In the genomic region with DNA sequence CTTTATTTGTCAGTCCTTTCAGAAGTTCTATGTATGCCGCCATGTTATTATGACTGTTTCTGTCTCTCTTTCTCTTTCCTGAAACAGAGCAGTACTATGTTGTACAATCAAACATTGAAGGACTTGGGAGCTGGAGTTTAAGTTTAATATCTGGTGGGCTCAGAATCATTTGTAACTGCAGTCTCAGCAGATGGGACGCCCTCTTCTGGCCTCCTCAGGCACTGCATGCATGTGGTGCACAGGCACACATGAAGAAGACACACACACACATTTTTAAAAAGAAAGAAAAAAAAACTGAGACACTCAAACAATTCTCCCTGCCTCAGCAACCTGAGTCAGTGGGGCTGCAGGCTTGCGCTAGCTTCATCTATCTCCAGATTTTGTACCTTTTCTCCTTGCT, we compare ENCODE assay signal across 32 mouse cellular contexts. TPM values are rescaled to one million over a fixed set of nuclear protein-coding genes. Genes with fewer than 3 reads are reported as not detected.
DNase-seq lines count a peak whose midpoint lies in the region; ATAC-seq and TF ChIP-seq lines count a peak whose summit lies in the region.
"Had no signal": no experiment of that assay in that cellular context is flagged by ENCODE, and none has a peak within 500 bp of the region (broad histone marks: within the 10 kb centered on the region; RNA-seq: fewer than 3 reads in every experiment).

No protein-coding gene starts in this region.

- TF ChIP-seq POLR2A in ES-Bruce4 (IDR thresholded peaks at IDR 0.05; ENCODE audit: insufficient read depth, low read length) (no peak), MEL (IDR thresholded peaks at IDR 0.05; ENCODE audit: control insufficient read depth in 1 of 2, insufficient read depth in 1 of 2, low read depth in 1 of 2, low read length in 2 of 2, poor library complexity in 1 of 2) (no peak)

- no peak for TF ChIP-seq EP300 in liver, postnatal 0 days (IDR thresholded peaks at IDR 0.05; ENCODE audit: low read depth)
- TF ChIP-seq EP300 in ES-Bruce4 (IDR thresholded peaks at IDR 0.05; ENCODE audit: insufficient read depth, low read depth, low read length), result no peak
- no peak for TF ChIP-seq EP300 in MEL (IDR thresholded peaks at IDR 0.05; ENCODE audit: low read depth in 1 of 2, low read length in 2 of 2)

- intact Hi-C loops in left cerebral cortex, postnatal 10 days (cut with DNase I), result loop anchor here (10.0 kb wide), 1 partner anchor 444 kb away; no protein-coding TSS in a partner anchor

- DNase-seq in liver, postnatal 0 days, result no peak
- no peak for DNase-seq in liver
- no peak for DNase-seq in MEL (ENCODE audit: low read depth, low spot score)
- DNase-seq in left cerebral cortex, postnatal 10 days (ENCODE audit: extremely low spot score in 1 of 2, low spot score in 2 of 2), result no peak
- DNase-seq: adrenal gland, postnatal 10 days; cerebellum, adult 11 months; cerebellum, adult 9-10 months; cerebellum, postnatal 36 days; gastrocnemius, postnatal 25 days; heart, adult 11 months; heart, postnatal 4 days; kidney, adult 8-10 months; kidney, postnatal 4 days; lung, postnatal 14 days; right cerebral cortex, adult 18-20 months; spleen, adult 18-20 months had no signal

- H3K4me1 ChIP-seq in intestine, postnatal 0 days (replicated peaks; ENCODE audit: control insufficient read depth, insufficient read depth, low read length), result no peaks in the 10 kb centered on the region
- H3K4me1 ChIP-seq in intestine, embryonic 15.5 days (replicated peaks), result no peaks in the 10 kb centered on the region
- H3K4me1 ChIP-seq in liver, postnatal 0 days (ENCODE audit: insufficient read depth), result peaks cover 11% of the 10 kb centered on the region
- H3K4me1 ChIP-seq in ES-Bruce4 (ENCODE audit: control insufficient read depth, insufficient read depth, low read length), result peaks cover 1% of the 10 kb centered on the region
- H3K4me1 ChIP-seq in MEL (ENCODE audit: control insufficient read depth in 1 of 2, insufficient read depth in 2 of 2, low read length in 2 of 2), result peaks cover 2 to 8% of the 10 kb centered on the region in 2 experiments; a peak in 3 of 4 replicates
- H3K4me1 ChIP-seq: forebrain, embryonic 13.5 days; hindbrain, embryonic 13.5 days; limb, embryonic 13.5 days; midbrain, embryonic 10.5 days; midbrain, embryonic 15.5 days had no signal

- no peaks in the 10 kb centered on the region for H3K27me3 ChIP-seq in intestine, postnatal 0 days (replicated peaks; ENCODE audit: control insufficient read depth, insufficient read depth, low read length)
- H3K27me3 ChIP-seq in intestine, embryonic 15.5 days (replicated peaks), result no peaks in the 10 kb centered on the region
- no peaks in the 10 kb centered on the region for H3K27me3 ChIP-seq in liver, postnatal 0 days (ENCODE audit: insufficient read depth, low read length)
- H3K27me3 ChIP-seq in ES-Bruce4 (ENCODE audit: control insufficient read depth, insufficient read depth, low read length, poor library complexity, severe bottlenecking), result no peaks in the 10 kb centered on the region
- no peaks in the 10 kb centered on the region for H3K27me3 ChIP-seq in MEL (ENCODE audit: control insufficient read depth in 1 of 2, insufficient read depth in 2 of 2, low read length in 2 of 2)
- H3K27me3 ChIP-seq: forebrain, embryonic 13.5 days; hindbrain, embryonic 13.5 days; limb, embryonic 13.5 days; midbrain, embryonic 15.5 days had no signal

- no peak overlapping the region for H3K4me2 ChIP-seq in intestine, postnatal 0 days (replicated peaks; ENCODE audit: low read depth)
- H3K4me2 ChIP-seq in intestine, embryonic 15.5 days (replicated peaks), result no peak overlapping the region
- no peak overlapping the region for H3K4me2 ChIP-seq in liver, postnatal 0 days (ENCODE audit: low read depth, low read length)
- H3K4me2 ChIP-seq: forebrain, embryonic 13.5 days; heart, embryonic 11.5 days; hindbrain, embryonic 13.5 days; limb, embryonic 13.5 days; midbrain, embryonic 15.5 days had no signal

- no peaks in the 10 kb centered on the region for H3K36me3 ChIP-seq in intestine, postnatal 0 days (ENCODE audit: control insufficient read depth, insufficient read depth)
- no peaks in the 10 kb centered on the region for H3K36me3 ChIP-seq in intestine, embryonic 15.5 days
- H3K36me3 ChIP-seq in liver, postnatal 0 days (replicated peaks; ENCODE audit: insufficient read depth, low read length), result no peaks in the 10 kb centered on the region
- no peaks in the 10 kb centered on the region for H3K36me3 ChIP-seq in ES-Bruce4 (ENCODE audit: control insufficient read depth, insufficient read depth, low read length, poor library complexity, severe bottlenecking)
- peaks cover 0 to 4% of the 10 kb centered on the region in 2 experiments; a peak in 1 of 4 replicates for H3K36me3 ChIP-seq in MEL (ENCODE audit: control insufficient read depth in 1 of 2, insufficient read depth in 2 of 2, low read length in 2 of 2)
- H3K36me3 ChIP-seq: hindbrain, embryonic 13.5 days; limb, embryonic 13.5 days; midbrain, embryonic 10.5 days; midbrain, embryonic 15.5 days had no signal

- H3K27ac ChIP-seq in intestine, postnatal 0 days (ENCODE audit: low read depth, low read length), result no peak overlapping the region
- H3K27ac ChIP-seq in intestine, embryonic 15.5 days, result no peak overlapping the region
- no peak overlapping the region for H3K27ac ChIP-seq in liver, postnatal 0 days (ENCODE audit: low read depth)
- H3K27ac ChIP-seq in ES-Bruce4 (ENCODE audit: insufficient read depth, low read length) (no peak overlapping the region), MEL (ENCODE audit: control insufficient read depth, low read depth, low read length) (no peak overlapping the region)
- H3K27ac ChIP-seq: forebrain, embryonic 13.5 days; hindbrain, embryonic 13.5 days; kidney, postnatal 0 days; limb, embryonic 13.5 days; midbrain, embryonic 10.5 days; midbrain, embryonic 15.5 days had no signal

- no peak for ATAC-seq in intestine, postnatal 0 days
- ATAC-seq in intestine, embryonic 15.5 days, result no peak
- ATAC-seq in liver, postnatal 0 days, result no peak
- ATAC-seq in monocyte, adult 5-6 weeks (replicated peaks; ENCODE audit: insufficient number of reproducible peaks, low FRiP score, low TSS enrichment, poor library complexity, severe bottlenecking), result no peak
- ATAC-seq: CD4-positive, CD25-positive, alpha-beta regulatory T cell, adult 4 months; forebrain, embryonic 13.5 days; inflammation-experienced regulatory T-cells, adult 6 months; midbrain, embryonic 15.5 days had no signal

- no peak overlapping the region for H3K4me3 ChIP-seq in intestine, postnatal 0 days (ENCODE audit: low read depth, low read length)
- H3K4me3 ChIP-seq in intestine, embryonic 15.5 days (replicated peaks), result no peak overlapping the region
- no peak overlapping the region for H3K4me3 ChIP-seq in liver, postnatal 0 days (ENCODE audit: low read depth, low read length)
- H3K4me3 ChIP-seq in ES-Bruce4 (ENCODE audit: low read depth, low read length), result no peak overlapping the region
- no peak overlapping the region for H3K4me3 ChIP-seq in MEL (ENCODE audit: control insufficient read depth in 1 of 2, insufficient read depth in 1 of 2, low read depth in 2 of 2, low read length in 2 of 2)
- H3K4me3 ChIP-seq: forebrain, embryonic 13.5 days; hindbrain, embryonic 13.5 days; limb, embryonic 13.5 days; midbrain, embryonic 10.5 days; midbrain, embryonic 15.5 days had no signal

- no peaks in the 10 kb centered on the region for H3K79me2 ChIP-seq in MEL (ENCODE audit: control insufficient read depth, insufficient read depth, low read length, poor library complexity)

- H3K9ac ChIP-seq in intestine, postnatal 0 days (ENCODE audit: low read depth, low read length), result no peak overlapping the region
- no peak overlapping the region for H3K9ac ChIP-seq in intestine, embryonic 15.5 days
- no peak overlapping the region for H3K9ac ChIP-seq in liver, postnatal 0 days (replicated peaks)
- H3K9ac ChIP-seq in ES-Bruce4 (ENCODE audit: low read depth, poor library complexity, severe bottlenecking) (no peak overlapping the region), MEL (ENCODE audit: control insufficient read depth, low read depth, low read length, poor library complexity, severe bottlenecking) (no peak overlapping the region)
- H3K9ac ChIP-seq: forebrain, embryonic 13.5 days; hindbrain, embryonic 13.5 days; limb, embryonic 13.5 days; midbrain, embryonic 15.5 days had no signal

- TF ChIP-seq CTCF in intestine, postnatal 0 days (IDR thresholded peaks at IDR 0.05; ENCODE audit: low read depth), result peak; percentile 24; the same call in 1 of the 2 replicates
- peak; percentile 28 for TF ChIP-seq CTCF in liver, postnatal 0 days (IDR thresholded peaks at IDR 0.05; ENCODE audit: low read depth)
- TF ChIP-seq CTCF in ES-Bruce4 (IDR thresholded peaks at IDR 0.05; ENCODE audit: low read depth, low read length), result peak; percentile 26
- peak; percentile 19 to 40 (median 30); a peak in 5 of 6 replicates for TF ChIP-seq CTCF in MEL (IDR thresholded peaks at IDR 0.05 in 2 of 3, conservative IDR thresholded peaks at IDR 0.05 in 1 of 3; ENCODE audit: control insufficient read depth in 1 of 3, insufficient read depth in 1 of 3, low read depth in 2 of 3, low read length in 3 of 3, poor library complexity in 1 of 3, severe bottlenecking in 1 of 3)

- H3K9me3 ChIP-seq in intestine, postnatal 0 days (ENCODE audit: control insufficient read depth), result no peaks in the 10 kb centered on the region
- no peaks in the 10 kb centered on the region for H3K9me3 ChIP-seq in intestine, embryonic 15.5 days
- H3K9me3 ChIP-seq in liver, postnatal 0 days (ENCODE audit: low read length), result 0 out of 2 replicates have a peak, but pooled peaks cover 3% of the 10 kb centered on the region
- H3K9me3 ChIP-seq in ES-Bruce4 (replicated peaks; ENCODE audit: control insufficient read depth, insufficient read depth, low read length, poor library complexity, severe bottlenecking), result no peaks in the 10 kb centered on the region
- no peaks in the 10 kb centered on the region for H3K9me3 ChIP-seq in MEL (replicated peaks; ENCODE audit: insufficient read depth, low read length)
- H3K9me3 ChIP-seq: forebrain, embryonic 13.5 days; hindbrain, embryonic 13.5 days; limb, embryonic 13.5 days; midbrain, embryonic 10.5 days; midbrain, embryonic 15.5 days had no signal

- 79% methylated on average over 3 of the region's 3 CpGs for WGBS in intestine, postnatal 0 days
- WGBS in intestine, embryonic 15.5 days, result 76% methylated on average over 3 of the region's 3 CpGs
- WGBS in liver, postnatal 0 days (ENCODE audit: insufficient replicate concordance), result 84% methylated on average over 3 of the region's 3 CpGs

- no peak for TF ChIP-seq RAD21 in MEL (IDR thresholded peaks at IDR 0.05; ENCODE audit: low read depth, low read length)

RNA-seq across cellular contexts. Expression of a gene that starts 20.9 kb away (rescaled TPM):
- polyA plus RNA-seq in intestine, postnatal 0 days (2015; fragmentation: Nextera tagmentation; extraction: Ambion mirVana), result 22.3 and 23.0 TPM in 2 replicates
- polyA plus RNA-seq in intestine, embryonic 15.5 days (2015; fragmentation: Nextera tagmentation; extraction: Ambion mirVana), result 27.4 and 29.4 TPM in 2 replicates
- 5.3 and 5.4 TPM in 2 replicates for polyA plus RNA-seq in liver, postnatal 0 days (2015; fragmentation: Nextera tagmentation; extraction: Ambion mirVana)
- polyA plus RNA-seq in ES-Bruce4 (2011; ENCODE audit: insufficient read depth, insufficient read length, low read depth, missing spikeins), result 12.7 and 13.0 TPM in 2 replicates
- total RNA-seq in MEL (2012; rRNA removed), result 7.1 and 7.3 TPM in 2 replicates
- polyA plus RNA-seq in MEL (2012; ENCODE audit: insufficient read depth in 1 of 2, insufficient read length in 2 of 2, low read depth in 1 of 2, low replicate concordance in 2 of 2, missing spikeins in 1 of 2), result 1 to 10 TPM in 1 of 2 experiments, not detected in 1; 8.7 TPM
- total RNA-seq in monocyte, adult 5-6 weeks (2017), result 11.1 to 15.4 TPM (median 12.7 TPM) in 3 replicates
- total RNA-seq in left cerebral cortex, postnatal 10 days (2021), result 10 to 100 TPM; 59.0 to 63.1 TPM

RNA-seq across cellular contexts. Expression of a gene that starts 20.9 kb away (rescaled TPM):
- polyA plus RNA-seq in intestine, postnatal 0 days (2015; fragmentation: Nextera tagmentation; extraction: Ambion mirVana), result 68.1 and 71.6 TPM in 2 replicates
- 107 and 109 TPM in 2 replicates for polyA plus RNA-seq in intestine, embryonic 15.5 days (2015; fragmentation: Nextera tagmentation; extraction: Ambion mirVana)
- polyA plus RNA-seq in liver, postnatal 0 days (2015; fragmentation: Nextera tagmentation; extraction: Ambion mirVana), result 65.3 and 66.6 TPM in 2 replicates
- polyA plus RNA-seq in ES-Bruce4 (2011; ENCODE audit: insufficient read depth, insufficient read length, low read depth, missing spikeins) (69.1 and 69.2 TPM in 2 replicates), MEL (2012; ENCODE audit: insufficient read depth in 1 of 2, insufficient read length in 2 of 2, low read depth in 1 of 2, low replicate concordance in 2 of 2, missing spikeins in 1 of 2) (10 to 100 TPM in 1 of 2 experiments, not detected in 1; 29.5 TPM)
- 22.3 and 24.0 TPM in 2 replicates for total RNA-seq in MEL (2012; rRNA removed)
- 47.5 to 86.8 TPM (median 70.6 TPM) in 3 replicates for total RNA-seq in monocyte, adult 5-6 weeks (2017)
- 10 to 100 TPM; 27.7 to 33.5 TPM for total RNA-seq in left cerebral cortex, postnatal 10 days (2021)

RNA-seq across cellular contexts. Expression of a gene that starts 41.3 kb away (rescaled TPM):
- 23.4 and 25.6 TPM in 2 replicates for polyA plus RNA-seq in intestine, postnatal 0 days (2015; fragmentation: Nextera tagmentation; extraction: Ambion mirVana)
- 33.8 and 38.3 TPM in 2 replicates for polyA plus RNA-seq in intestine, embryonic 15.5 days (2015; fragmentation: Nextera tagmentation; extraction: Ambion mirVana)
- 9.1 and 10.3 TPM in 2 replicates for polyA plus RNA-seq in liver, postnatal 0 days (2015; fragmentation: Nextera tagmentation; extraction: Ambion mirVana)
- polyA plus RNA-seq in ES-Bruce4 (2011; ENCODE audit: insufficient read depth, insufficient read length, low read depth, missing spikeins), result 76.8 and 81.0 TPM in 2 replicates
- 23.0 and 23.4 TPM in 2 replicates for total RNA-seq in MEL (2012; rRNA removed)
- 10 to 100 TPM; 34.1 to 67.2 TPM for polyA plus RNA-seq in MEL (2012; ENCODE audit: insufficient read depth in 1 of 2, insufficient read length in 2 of 2, low read depth in 1 of 2, low replicate concordance in 2 of 2, missing spikeins in 1 of 2)
- total RNA-seq in monocyte, adult 5-6 weeks (2017), result 73.5 to 104 TPM (median 79.7 TPM) in 3 replicates
- total RNA-seq in left cerebral cortex, postnatal 10 days (2021), result 10 to 100 TPM; 29.0 to 30.5 TPM

RNA-seq across cellular contexts. Expression of a gene that starts 44.9 kb away (rescaled TPM):
- polyA plus RNA-seq in intestine, postnatal 0 days (2015; fragmentation: Nextera tagmentation; extraction: Ambion mirVana), result 4.7 and 4.8 TPM in 2 replicates
- polyA plus RNA-seq in intestine, embryonic 15.5 days (2015; fragmentation: Nextera tagmentation; extraction: Ambion mirVana), result 13.7 and 13.8 TPM in 2 replicates
- polyA plus RNA-seq in liver, postnatal 0 days (2015; fragmentation: Nextera tagmentation; extraction: Ambion mirVana), result 18.5 and 20.5 TPM in 2 replicates
- polyA plus RNA-seq in ES-Bruce4 (2011; ENCODE audit: insufficient read depth, insufficient read length, low read depth, missing spikeins) (0.61 and 1.1 TPM in 2 replicates), MEL (2012; ENCODE audit: insufficient read depth in 1 of 2, insufficient read length in 2 of 2, low read depth in 1 of 2, low replicate concordance in 2 of 2, missing spikeins in 1 of 2) (10 to 100 TPM in 1 of 2 experiments, not detected in 1; 55.9 TPM)
- 56.1 and 59.8 TPM in 2 replicates for total RNA-seq in MEL (2012; rRNA removed)
- total RNA-seq in monocyte, adult 5-6 weeks (2017), result 151 to 182 TPM (median 158 TPM) in 3 replicates
- 10 to 100 TPM in 1 of 2 experiments, 1 to 10 TPM in 1; 7.3 to 10.3 TPM for total RNA-seq in left cerebral cortex, postnatal 10 days (2021)

RNA-seq across cellular contexts. Expression of a gene that starts 59.2 kb away (rescaled TPM):
- polyA plus RNA-seq in intestine, postnatal 0 days (2015; fragmentation: Nextera tagmentation; extraction: Ambion mirVana), result 0.13 TPM in 1 of 2 replicates, not detected in the other
- polyA plus RNA-seq in intestine, embryonic 15.5 days (2015; fragmentation: Nextera tagmentation; extraction: Ambion mirVana), result 0.30 and 0.34 TPM in 2 replicates
- 0.94 and 1.2 TPM in 2 replicates for polyA plus RNA-seq in liver, postnatal 0 days (2015; fragmentation: Nextera tagmentation; extraction: Ambion mirVana)
- not detected in 2 replicates for polyA plus RNA-seq in ES-Bruce4 (2011; ENCODE audit: insufficient read depth, insufficient read length, low read depth, missing spikeins)
- not detected in 2 replicates for total RNA-seq in MEL (2012; rRNA removed)
- polyA plus RNA-seq in MEL (2012; ENCODE audit: insufficient read depth in 1 of 2, insufficient read length in 2 of 2, low read depth in 1 of 2, low replicate concordance in 2 of 2, missing spikeins in 1 of 2), result not detected
- 0.87 to 1.3 TPM in 2 of 3 replicates, not detected in the other for total RNA-seq in monocyte, adult 5-6 weeks (2017)
- total RNA-seq in left cerebral cortex, postnatal 10 days (2021), result not detected
- total RNA-seq: adrenal gland, postnatal 10 days; gastrocnemius, postnatal 25 days; heart, postnatal 4 days; left cerebral cortex, postnatal 36 days; neutrophil, adult 5-6 weeks had no signal
- polyA plus RNA-seq: CD4-positive, CD25-positive, alpha-beta regulatory T cell, adult 4 months; embryonic facial prominence, embryonic 11.5 days; forebrain, embryonic 13.5 days; hindbrain, embryonic 13.5 days; kidney, postnatal 0 days; limb, embryonic 13.5 days; midbrain, embryonic 10.5 days; midbrain, embryonic 15.5 days had no signal
